Mouse (Mus musculus) 3T3-L1 (cell line): ENCODE measurements around the gene Capzb.

Experiments
- DNase-seq: peaks from one replicate; pipeline ENCODE4 v3.0.0-alpha.2; 2015; ENCODE audit warnings: low read depth, low spot score

Gene Capzb

GRCm38 (mm10) chr4:139265783-139266499, 73.2 kb downstream of the Capzb start:
- no peak for DNase-seq

- no peak for DNase-seq
Observed at GRCm38 (mm10) chr4:139266500-139266865, 73.8 kb downstream of the Capzb start.

DNA sequence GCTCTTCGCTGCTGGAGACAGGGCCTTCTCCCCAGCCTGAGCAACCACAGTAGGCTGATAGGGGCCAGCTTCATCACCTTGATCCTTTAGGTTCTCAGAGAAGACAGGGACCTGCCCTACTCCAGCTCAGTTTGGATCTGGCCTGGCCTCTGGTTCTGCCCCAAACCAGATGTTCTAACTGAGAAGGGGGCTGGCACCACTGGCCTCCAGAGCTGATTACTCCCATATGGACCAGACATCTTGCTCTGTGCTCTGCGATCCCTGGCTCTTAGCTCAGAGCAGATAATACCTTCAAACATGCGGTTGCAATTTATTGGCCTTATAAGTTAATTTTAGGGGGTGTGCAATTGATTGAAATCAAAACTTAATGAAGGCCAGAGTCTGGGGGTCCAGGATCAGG, 74.6 kb downstream of the Capzb start:
- DNase-seq, result no peak

DNA sequence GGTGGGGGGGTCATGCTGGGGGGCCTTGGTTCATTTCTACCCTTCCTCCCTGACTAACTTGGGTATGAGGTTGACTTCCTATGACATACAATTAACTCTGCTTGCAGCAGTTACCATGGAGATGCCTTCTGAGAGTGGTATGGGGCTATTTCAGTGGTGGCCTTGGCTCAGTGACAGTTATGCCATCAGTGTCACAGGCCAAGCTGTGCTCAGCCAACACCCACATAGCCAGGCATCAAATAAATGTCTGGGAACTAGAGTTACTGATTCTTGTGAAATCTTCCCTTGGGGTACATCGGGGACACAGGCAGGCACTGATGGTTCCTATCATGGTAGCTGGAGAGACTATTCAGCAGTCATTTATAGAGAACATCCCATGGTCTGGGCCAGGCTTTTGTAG, 75.5 kb downstream of the Capzb start:
- no peak for DNase-seq

DNA sequence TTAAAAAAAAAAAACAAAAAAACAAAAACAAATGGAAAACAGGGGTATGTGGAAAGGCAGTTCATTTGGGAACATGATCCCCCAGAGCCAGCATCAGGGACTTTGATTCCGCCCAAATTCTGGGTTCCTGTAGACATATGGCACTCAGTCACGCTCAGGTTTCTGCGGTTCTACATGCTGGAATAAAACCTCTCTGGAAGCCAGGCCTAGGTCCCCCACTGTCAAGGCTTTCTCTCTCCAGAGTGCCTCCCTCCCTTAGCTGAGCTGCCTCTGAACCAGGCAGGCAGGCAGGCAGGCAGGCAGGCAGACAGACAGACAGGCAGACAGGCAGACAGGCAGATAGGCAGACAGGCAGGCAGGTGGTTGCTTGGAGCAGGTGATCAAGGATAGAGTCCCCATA, 77.5 kb downstream of the Capzb start:
- DNase-seq, result no peak

DNA sequence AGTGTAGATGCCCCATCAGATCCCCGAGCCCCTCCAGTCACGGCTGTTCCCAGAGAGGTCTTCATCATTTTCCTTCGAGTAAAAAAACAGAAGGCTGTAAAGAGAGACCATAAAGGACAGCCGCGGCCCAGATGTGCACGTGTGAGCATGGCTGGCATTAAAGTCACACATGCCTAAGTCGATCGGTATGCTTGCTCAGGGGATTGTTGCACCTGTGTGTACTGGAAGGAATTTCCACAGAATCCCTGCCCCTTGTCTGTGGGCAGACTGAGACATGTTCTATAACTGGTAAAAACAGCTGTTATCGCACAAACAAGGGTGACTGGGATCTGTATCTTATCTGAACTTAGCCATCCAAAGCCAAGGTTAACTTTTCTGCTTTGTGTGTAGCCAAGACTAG, 78.9 kb downstream of the Capzb start:
- no peak for DNase-seq

DNA sequence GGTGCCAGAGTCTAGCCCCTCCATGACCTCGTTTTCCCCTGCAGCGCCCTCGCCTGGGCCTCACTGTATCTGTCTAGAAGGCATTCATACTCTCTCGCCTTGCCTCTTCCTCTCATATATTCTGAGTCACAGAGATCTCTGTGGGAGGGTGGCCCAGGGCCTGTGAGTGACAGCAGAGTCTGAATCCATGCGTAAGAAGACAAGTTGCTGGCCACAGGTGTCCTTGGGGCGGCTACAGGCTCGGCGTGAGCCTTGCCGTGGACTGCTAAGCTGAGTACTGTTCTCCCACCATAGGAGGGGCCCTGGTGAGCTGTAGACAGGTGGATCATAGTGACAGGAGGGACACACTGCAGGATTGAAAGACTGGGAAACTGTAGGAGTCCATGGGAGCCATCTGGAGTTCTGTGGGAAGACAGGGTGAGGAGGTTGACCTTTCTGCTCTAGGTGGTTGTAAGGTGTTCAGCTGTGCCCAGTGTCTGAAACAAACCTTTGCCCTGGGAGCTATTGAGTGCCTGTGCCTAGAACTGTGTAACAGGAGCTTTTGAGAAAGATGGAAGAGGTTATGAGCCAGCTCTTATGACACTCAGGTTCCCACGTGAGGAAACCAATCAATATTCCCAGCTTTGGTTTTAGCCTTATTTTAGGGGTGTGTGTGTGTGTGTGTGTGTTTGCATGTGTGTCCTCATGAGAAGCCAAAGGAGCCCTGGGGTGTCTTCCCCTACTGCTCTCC, 80.4 kb downstream of the Capzb start:
- DNase-seq, result no peak

GRCm38 (mm10) chr4:139274573-139274972, 81.9 kb downstream of the Capzb start:
- DNase-seq, result no peak

GRCm38 (mm10) chr4:139276411-139276810, 83.7 kb downstream of the Capzb start:
- DNase-seq, result no peak

DNA sequence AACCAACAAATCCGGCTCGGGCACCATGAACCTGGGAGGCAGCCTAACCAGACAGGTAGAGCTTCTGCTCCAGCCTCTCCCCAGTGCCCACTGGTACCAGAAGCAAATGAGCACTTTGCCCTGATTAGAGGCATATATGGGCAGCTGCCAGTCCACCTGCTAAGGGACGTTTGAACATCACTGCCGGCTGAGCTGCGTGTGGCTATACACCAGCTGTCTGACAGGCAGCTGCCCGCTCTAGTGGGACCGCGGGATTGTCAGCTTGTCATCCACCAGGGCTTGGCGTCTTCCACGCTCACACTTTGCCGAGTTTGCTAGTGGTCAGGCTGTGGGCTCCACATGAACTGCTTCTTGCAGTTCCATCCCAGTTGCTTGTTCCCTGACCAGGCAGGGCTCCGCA, 87.8 kb downstream of the Capzb start:
- no peak for DNase-seq

DNA sequence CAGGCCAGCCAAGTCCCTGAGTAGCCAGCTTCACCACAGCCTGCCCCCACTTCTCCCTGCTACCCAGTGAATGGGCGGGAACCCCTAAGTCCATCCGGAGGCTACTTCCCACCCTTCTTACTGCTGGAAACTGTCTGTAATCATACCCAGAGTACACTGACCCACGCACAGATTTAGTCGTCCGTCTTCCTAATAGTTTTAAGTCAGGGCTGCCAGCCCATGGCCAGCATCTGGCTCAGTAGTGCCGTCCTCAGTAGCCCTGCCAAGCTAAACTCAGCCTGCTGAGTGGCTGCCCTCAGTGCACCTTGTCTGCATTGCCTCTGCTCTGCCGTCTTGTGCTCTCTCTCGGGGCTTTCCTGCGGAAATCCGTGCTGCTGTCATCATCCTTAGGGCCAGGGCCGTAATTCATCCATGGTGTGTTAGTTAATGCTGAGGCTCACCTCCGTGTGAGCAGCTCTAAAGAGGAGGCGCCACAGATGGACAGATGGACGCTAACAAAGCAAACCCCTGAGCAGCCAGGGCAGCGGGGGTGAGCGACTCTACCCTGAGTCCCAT, 89.2 kb downstream of the Capzb start:
- DNase-seq, result no peak

DNA sequence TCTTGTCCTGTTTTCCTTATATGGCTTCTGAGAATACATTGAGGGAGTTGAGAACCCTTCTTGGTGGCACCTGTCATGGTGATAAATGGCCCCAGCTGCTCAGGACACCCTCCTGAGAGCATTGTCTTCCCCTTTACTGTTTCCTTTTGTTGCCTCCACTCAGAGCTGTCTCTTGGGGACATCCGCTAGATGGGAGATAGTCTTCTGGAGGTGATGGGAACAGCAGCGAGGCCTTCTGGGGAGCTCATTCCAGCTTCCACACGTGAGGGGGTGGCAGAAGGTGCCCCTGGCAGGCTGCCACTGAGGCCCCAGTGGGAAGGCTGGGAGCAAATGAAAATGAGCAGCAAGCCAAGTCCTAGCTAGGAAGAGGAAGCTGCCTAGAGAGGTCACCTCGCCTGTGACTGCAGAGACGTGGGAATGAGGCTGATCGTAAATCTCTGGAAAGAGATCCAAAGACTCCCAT, 90.3 kb downstream of the Capzb start:
- DNase-seq, result no peak

DNA sequence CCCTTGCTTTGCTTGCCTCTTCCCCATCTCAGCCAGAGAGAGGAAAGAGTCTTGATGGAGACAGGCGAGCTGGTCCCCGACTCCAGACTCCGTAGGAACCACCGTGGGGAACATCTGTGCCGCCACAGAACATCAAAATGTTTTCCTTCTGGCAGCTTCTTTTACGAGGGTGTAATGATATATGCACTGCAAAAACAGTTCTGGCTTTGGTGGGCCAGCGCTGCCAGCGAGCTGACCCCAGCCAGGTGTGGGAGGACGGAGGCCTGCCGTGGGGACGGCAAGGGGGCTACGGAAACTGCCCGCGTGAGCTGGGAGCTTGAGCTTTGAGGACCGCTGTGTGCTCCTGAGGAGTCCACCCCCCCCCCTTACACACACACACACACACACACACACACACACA, 92.2 kb downstream of the Capzb start:
- DNase-seq, result no peak

- no peak for DNase-seq
Observed at GRCm38 (mm10) chr4:139286234-139286633, 93.5 kb downstream of the Capzb start.

- peak; percentile 80 for DNase-seq
Observed at GRCm38 (mm10) chr4:139287122-139287863, 94.6 kb downstream of the Capzb start.

- peak; percentile 62 for DNase-seq
Observed at GRCm38 (mm10) chr4:139289017-139289416, 96.3 kb downstream of the Capzb start.

- DNase-seq, result no peak
Observed at GRCm38 (mm10) chr4:139291099-139291498, 98.4 kb downstream of the Capzb start.

- no peak for DNase-seq
Observed at GRCm38 (mm10) chr4:139292038-139292437, 99.3 kb downstream of the Capzb start.

DNA sequence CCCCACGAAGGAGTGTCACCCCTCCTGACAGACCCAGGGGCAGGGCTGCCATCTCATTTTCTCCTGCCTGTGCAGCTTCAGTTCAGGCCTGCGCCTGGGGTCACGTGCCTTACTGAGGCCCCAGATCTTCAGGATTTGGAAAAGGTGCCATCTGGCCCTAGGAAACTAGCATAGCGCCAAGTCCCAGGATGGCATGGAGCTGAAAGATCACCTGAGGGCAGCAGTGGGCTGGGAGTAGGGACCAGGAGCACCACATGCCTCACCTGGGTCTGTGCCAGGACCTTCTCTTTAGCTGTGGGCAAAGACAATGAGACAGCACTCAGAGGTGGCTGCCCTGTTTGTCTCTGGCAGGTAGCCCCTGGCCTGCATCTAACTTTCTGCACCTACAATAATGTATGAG, 104.9 kb downstream of the Capzb start:
- no peak for DNase-seq

DNA sequence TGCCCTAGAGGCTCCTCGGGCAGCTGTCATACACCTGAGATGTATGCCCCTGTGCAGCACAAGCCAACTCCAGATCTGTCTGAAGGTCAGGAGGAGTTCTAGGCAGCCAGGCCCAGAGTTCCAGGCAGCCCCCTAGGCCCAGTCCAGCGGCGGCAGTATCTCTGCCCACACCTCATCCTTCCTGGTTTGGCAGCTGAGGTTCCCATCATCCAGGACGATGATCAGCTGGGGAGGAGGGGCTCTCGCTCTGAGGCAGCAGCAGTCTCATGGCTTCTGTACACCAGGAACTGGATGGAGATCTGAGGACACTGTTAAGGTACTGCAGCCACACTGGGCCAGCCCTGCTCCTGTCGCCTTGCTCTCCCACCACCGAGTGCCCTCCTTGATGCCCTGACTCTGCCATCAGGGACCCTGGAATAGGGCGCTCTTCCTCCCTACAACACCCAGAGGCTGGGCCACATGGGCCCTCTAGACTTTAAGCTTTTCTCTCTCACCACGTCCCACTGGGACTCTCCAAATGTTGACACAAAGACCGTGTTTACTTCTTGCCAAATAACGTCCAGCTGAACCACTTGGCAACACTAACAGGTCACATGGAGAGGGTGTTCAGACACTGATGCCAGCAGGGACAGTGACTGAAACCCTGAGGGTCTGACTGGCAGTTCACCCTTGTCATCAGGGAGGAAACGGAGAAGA, 106.1 kb downstream of the Capzb start:
- no peak for DNase-seq

DNA sequence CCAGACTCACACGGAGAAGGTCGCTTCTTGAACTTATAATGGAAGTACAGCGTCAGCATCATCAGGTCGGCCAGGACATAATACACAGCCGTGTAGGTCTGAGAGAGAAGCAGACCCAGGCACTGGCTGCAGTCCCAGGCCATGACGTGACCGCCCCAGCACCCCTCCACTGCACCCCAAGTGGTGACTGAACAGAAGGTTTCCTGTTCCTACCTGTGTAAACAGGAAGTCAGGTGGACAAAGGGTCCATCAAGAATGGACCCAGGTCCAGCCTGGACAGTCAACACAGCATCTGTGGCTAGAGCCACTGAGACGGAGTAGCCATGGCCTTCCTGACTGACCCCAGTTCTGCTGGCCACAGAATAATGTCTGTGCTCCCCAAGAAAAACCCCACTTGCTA, 109.1 kb downstream of the Capzb start:
- no peak for DNase-seq

DNA sequence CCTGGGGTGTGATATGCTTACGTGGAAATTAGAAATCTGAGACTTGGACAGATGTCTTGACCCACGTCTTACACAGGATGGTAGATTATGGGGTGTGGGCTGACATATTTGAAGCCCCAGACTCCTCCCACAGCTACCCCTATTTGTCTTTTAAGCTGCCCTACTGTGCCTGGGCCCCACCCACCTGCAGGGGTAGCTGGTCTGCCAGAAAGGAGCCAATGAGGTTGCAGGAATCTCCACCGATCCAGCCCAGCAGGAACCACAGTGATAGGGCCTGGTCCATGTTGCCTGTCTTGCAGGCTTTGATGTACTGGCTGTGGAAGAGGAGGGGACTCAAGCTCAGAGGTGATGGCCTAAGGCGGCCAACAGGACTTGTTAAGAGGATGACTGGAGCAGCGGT, 109.5 kb downstream of the Capzb start:
- DNase-seq, result no peak
